Mouse (Mus musculus): Measurements from ENCODE around the gene Foxj3. TPM values are rescaled to one million over a fixed set of nuclear protein-coding genes. Genes with fewer than 3 reads are reported as not detected.
A peak's percentile ranks its signal among the peaks of the same experiment; 100 is the strongest.

Foxj3 gene
- polyA plus RNA-seq, 1 experiment from 2014 or later: 14.6 TPM

- TF ChIP-seq CTCF (IDR thresholded peaks at IDR 0.05; ENCODE audit: low read depth): no peak
- ATAC-seq (replicated peaks; ENCODE audit: low FRiP score, low read depth) (0 out of 2 replicates have a peak, but pooled peaks have one; percentile 55), DNase-seq (ENCODE audit: low spot score) (no peak)
- H3K27ac ChIP-seq: no peak within 1 kb of the TSS
- H3K9ac ChIP-seq (ENCODE audit: low read depth, low read length): no peak within 1 kb of the TSS
- no peaks in the 10 kb centered on the region for H3K4me1 ChIP-seq (replicated peaks; ENCODE audit: insufficient read depth, low read length)
- H3K4me2 ChIP-seq (ENCODE audit: low read length): no peak within 1 kb of the TSS
- H3K4me3 ChIP-seq (replicated peaks; ENCODE audit: low read depth, low read length): no peak within 1 kb of the TSS
- H3K27me3 ChIP-seq (ENCODE audit: insufficient read depth, low read length): no peaks in the 10 kb centered on the region
- H3K9me3 ChIP-seq (replicated peaks; ENCODE audit: low read length): no peaks in the 10 kb centered on the region
- 69% methylated on average over 4 of the region's 4 CpGs for WGBS
- H3K36me3 ChIP-seq (ENCODE audit: insufficient read depth, low read length): no peaks in the 10 kb centered on the region
Measured at GRCm38 (mm10) chr4:119658731-119659130, 121.9 kb downstream of the Foxj3 start, which contains the start of gene Guca2b. TSS of gene Guca2b (minus strand) at chr4:119658954.

- ATAC-seq (replicated peaks; ENCODE audit: low FRiP score, low read depth) (no peak), DNase-seq (ENCODE audit: low spot score) (no peak)
- H3K27ac ChIP-seq: no peak overlapping the region
- no peaks in the 10 kb centered on the region for H3K27me3 ChIP-seq (ENCODE audit: insufficient read depth, low read length)
- no peak overlapping the region for H3K4me3 ChIP-seq (replicated peaks; ENCODE audit: low read depth, low read length)
- 81% methylated on average over 8 of the region's 8 CpGs for WGBS
- TF ChIP-seq CTCF (IDR thresholded peaks at IDR 0.05; ENCODE audit: low read depth): no peak
- no peaks in the 10 kb centered on the region for H3K4me1 ChIP-seq (replicated peaks; ENCODE audit: insufficient read depth, low read length)
- H3K36me3 ChIP-seq (ENCODE audit: insufficient read depth, low read length): no peaks in the 10 kb centered on the region
- no peak overlapping the region for H3K9ac ChIP-seq (ENCODE audit: low read depth, low read length)
- H3K9me3 ChIP-seq (replicated peaks; ENCODE audit: low read length): no peaks in the 10 kb centered on the region
- no peak overlapping the region for H3K4me2 ChIP-seq (ENCODE audit: low read length)
Measured at GRCm38 (mm10) chr4:119660007-119660406, 123.2 kb downstream of the Foxj3 start.

GRCm38 (mm10) chr4:119662151-119662550 is 125.3 kb downstream of the Foxj3 start:
- Histone ChIP-seq H3K4me2 (ENCODE audit: low read length) (no peak overlapping the region), H3K4me1 (replicated peaks; ENCODE audit: insufficient read depth, low read length) (no peaks in the 10 kb centered on the region), H3K9ac (ENCODE audit: low read depth, low read length) (no peak overlapping the region), H3K27me3 (ENCODE audit: insufficient read depth, low read length) (no peaks in the 10 kb centered on the region), H3K36me3 (ENCODE audit: insufficient read depth, low read length) (no peaks in the 10 kb centered on the region), H3K4me3 (replicated peaks; ENCODE audit: low read depth, low read length) (no peak overlapping the region), H3K27ac (no peak overlapping the region), H3K9me3 (replicated peaks; ENCODE audit: low read length) (no peaks in the 10 kb centered on the region)
- 72% methylated on average over 4 of the region's 4 CpGs for WGBS
- DNase-seq (ENCODE audit: low spot score) (no peak), ATAC-seq (replicated peaks; ENCODE audit: low FRiP score, low read depth) (no peak)
- TF ChIP-seq CTCF (IDR thresholded peaks at IDR 0.05; ENCODE audit: low read depth): no peak

- no peak overlapping the region for H3K4me2 ChIP-seq (ENCODE audit: low read length)
- H3K36me3 ChIP-seq (ENCODE audit: insufficient read depth, low read length): no peaks in the 10 kb centered on the region
- WGBS: 83% methylated on average over 7 of the region's 7 CpGs
- no peaks in the 10 kb centered on the region for H3K27me3 ChIP-seq (ENCODE audit: insufficient read depth, low read length)
- H3K4me3 ChIP-seq (replicated peaks; ENCODE audit: low read depth, low read length): no peak overlapping the region
- no peaks in the 10 kb centered on the region for H3K9me3 ChIP-seq (replicated peaks; ENCODE audit: low read length)
- no peak overlapping the region for H3K9ac ChIP-seq (ENCODE audit: low read depth, low read length)
- no peak for ATAC-seq (replicated peaks; ENCODE audit: low FRiP score, low read depth)
- H3K4me1 ChIP-seq (replicated peaks; ENCODE audit: insufficient read depth, low read length): no peaks in the 10 kb centered on the region
- no peak for DNase-seq (ENCODE audit: low spot score)
- TF ChIP-seq CTCF (IDR thresholded peaks at IDR 0.05; ENCODE audit: low read depth): no peak
- no peak overlapping the region for H3K27ac ChIP-seq
Measured at GRCm38 (mm10) chr4:119662976-119663375, 126.2 kb downstream of the Foxj3 start.

GRCm38 (mm10) chr4:119663409-119664095 is 126.7 kb downstream of the Foxj3 start:
- Histone ChIP-seq H3K4me2 (ENCODE audit: low read length) (no peak overlapping the region), H3K27me3 (ENCODE audit: insufficient read depth, low read length) (no peaks in the 10 kb centered on the region), H3K9ac (ENCODE audit: low read depth, low read length) (no peak overlapping the region), H3K36me3 (ENCODE audit: insufficient read depth, low read length) (no peaks in the 10 kb centered on the region), H3K27ac (no peak overlapping the region), H3K9me3 (replicated peaks; ENCODE audit: low read length) (no peaks in the 10 kb centered on the region), H3K4me1 (replicated peaks; ENCODE audit: insufficient read depth, low read length) (no peaks in the 10 kb centered on the region), H3K4me3 (replicated peaks; ENCODE audit: low read depth, low read length) (no peak overlapping the region)
- no peak for ATAC-seq (replicated peaks; ENCODE audit: low FRiP score, low read depth)
- 93% methylated on average over 14 of the region's 14 CpGs for WGBS
- no peak for DNase-seq (ENCODE audit: low spot score)
- TF ChIP-seq CTCF (IDR thresholded peaks at IDR 0.05; ENCODE audit: low read depth): no peak

DNA sequence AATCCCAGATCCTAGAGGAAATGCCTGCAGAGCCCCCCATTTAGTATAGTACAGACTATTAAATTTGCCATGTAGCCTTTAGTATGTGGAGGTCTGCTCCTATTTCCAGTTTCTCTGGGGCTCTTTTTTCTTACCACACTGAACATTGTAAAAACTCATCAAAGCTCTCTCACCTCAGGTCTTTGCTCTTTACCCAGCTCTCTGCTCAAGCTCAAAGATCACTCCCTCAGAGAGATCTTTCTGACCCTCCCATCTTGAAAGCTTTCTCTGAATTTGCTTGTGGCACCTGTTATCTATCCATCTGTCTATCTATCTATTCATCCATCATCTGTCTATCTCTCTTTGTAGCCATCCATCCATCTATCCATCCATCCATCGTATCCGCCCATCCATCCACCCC is 128.4 kb downstream of the Foxj3 start:
- 97% methylated on average over 2 of the region's 2 CpGs for WGBS

More for the DNA sequence above, 128.4 kb downstream of the Foxj3 start:
- no peak for TF ChIP-seq CTCF (IDR thresholded peaks at IDR 0.05; ENCODE audit: low read depth)
- Histone ChIP-seq H3K27me3 (ENCODE audit: insufficient read depth, low read length) (no peaks in the 10 kb centered on the region), H3K36me3 (ENCODE audit: insufficient read depth, low read length) (no peaks in the 10 kb centered on the region), H3K27ac (no peak overlapping the region), H3K4me1 (replicated peaks; ENCODE audit: insufficient read depth, low read length) (no peaks in the 10 kb centered on the region), H3K4me2 (ENCODE audit: low read length) (no peak overlapping the region), H3K9ac (ENCODE audit: low read depth, low read length) (no peak overlapping the region), H3K9me3 (replicated peaks; ENCODE audit: low read length) (no peaks in the 10 kb centered on the region), H3K4me3 (replicated peaks; ENCODE audit: low read depth, low read length) (no peak overlapping the region)
- DNase-seq (ENCODE audit: low spot score) (no peak), ATAC-seq (replicated peaks; ENCODE audit: low FRiP score, low read depth) (no peak)

Measured in kidney, postnatal 0 days (tissue).